Mouse (Mus musculus) gastrocnemius, postnatal 36 days (tissue): ENCODE results near the gene Alkbh2. TPM values are rescaled to one million over a fixed set of nuclear protein-coding genes. Genes with fewer than 3 reads are reported as not detected.

ENCODE experiments used
- DNase-seq, 2 experiments: peaks; one replicate each; pipeline ENCODE4 v3.0.0; 2022
- intact Hi-C: fragments of 180-260 bp; cut with DNase I; formaldehyde crosslinking; loops from one replicate; pipeline ENCODE4 v1.15.1; 2025
- total RNA-seq, 2 experiments: library from RNA; stranded (reverse); gene quantifications; 2 replicates each; pipeline ENCODE4 v1.2.3; 2021

Gene Alkbh2
- total RNA-seq, 2 experiments from 2014 or later = 0.59 to 0.69 TPM

GRCm38 (mm10) chr5:114113334-114113733 lies 14.7 kb downstream of the Alkbh2 start:
- no peak for DNase-seq
- intact Hi-C loops = no loop called here

- intact Hi-C loops = no loop called here
- DNase-seq = no peak
Measured at GRCm38 (mm10) chr5:114106391-114106935, 21.6 kb downstream of the Alkbh2 start.

GRCm38 (mm10) chr5:114102807-114103206 lies 25.2 kb downstream of the Alkbh2 start:
- DNase-seq = no peak
- intact Hi-C loops = no loop called here

GRCm38 (mm10) chr5:114101873-114102272 lies 26.1 kb downstream of the Alkbh2 start:
- DNase-seq = no peak
- intact Hi-C loops = no loop called here

DNA sequence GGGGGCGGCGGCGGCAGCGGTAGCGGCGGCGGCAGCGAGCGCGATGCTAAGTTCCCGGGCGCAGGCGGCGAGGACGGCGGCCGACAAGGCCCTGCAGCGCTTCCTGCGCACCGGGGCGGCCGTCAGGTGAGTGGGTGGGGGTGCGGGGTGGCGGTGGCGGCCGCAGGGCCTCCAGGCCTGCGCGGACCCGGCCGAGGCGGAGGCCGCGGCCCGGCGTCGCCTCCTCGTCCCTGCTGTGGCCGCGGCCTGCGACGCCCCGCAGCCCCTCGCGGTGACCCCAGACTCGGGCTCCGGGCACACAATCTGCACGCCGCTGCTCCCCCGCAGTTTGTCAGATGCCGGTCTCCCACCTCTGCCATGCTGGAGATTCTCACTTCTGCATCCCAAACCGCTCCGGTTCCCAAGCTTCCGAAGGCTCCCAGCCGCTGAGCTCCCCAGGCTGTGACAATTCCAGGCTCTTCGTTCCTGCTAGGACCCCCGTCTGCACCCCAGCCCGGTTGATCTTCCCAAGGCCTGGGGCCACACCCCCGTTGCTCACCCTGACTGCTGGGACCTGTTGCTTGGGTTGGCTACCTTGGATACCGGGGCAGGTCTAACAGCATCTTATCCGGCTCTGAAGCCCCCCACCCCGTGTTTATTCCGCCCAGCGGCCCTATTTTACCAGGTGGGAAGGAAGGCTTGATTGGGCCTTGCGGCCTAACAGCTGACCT lies 27.5 kb downstream of the Alkbh2 start:
- no peak for DNase-seq
- intact Hi-C loops = no loop called here

GRCm38 (mm10) chr5:114099709-114100389 lies 28.2 kb downstream of the Alkbh2 start:
- intact Hi-C loops = no loop called here
- peak; percentile 88 to 96 for DNase-seq

DNA sequence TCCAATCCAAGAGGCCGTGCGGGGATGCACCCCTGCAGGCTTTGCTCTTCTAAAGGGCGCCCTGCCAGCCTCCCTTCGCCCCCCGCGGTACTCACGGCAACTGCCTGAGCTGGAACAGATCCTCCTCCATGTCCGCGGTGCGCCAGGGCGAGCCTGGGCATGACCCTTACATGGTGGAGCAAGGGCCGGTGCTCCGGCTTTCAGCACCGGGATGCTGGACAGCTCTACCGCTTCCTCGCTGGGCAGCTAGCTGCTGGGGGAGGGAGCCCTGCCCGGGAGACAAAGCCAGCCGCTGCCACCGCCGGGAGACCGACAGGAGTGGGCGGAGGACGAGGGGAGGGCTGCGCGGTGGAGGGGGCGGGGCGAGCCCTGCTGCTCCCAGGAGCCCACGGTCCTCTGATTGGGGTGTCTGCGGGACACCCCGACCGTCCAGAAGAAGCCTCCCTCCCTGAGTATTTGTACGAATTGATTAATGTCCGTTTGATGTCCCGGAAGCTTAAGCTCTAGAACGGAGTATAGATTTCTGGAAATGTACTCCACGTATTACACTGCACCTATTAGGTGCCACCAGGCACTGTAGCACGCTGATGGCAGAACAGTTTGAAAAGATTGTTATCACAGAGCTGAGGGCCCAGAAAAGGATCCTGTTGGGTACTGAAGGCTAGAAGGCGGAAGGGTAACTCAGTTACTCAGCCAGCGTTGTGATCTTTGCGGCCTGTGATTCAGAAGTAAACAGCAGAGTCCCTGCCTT lies 36.8 kb downstream of the Alkbh2 start, which contains the start of gene Svop:
Gene Svop (minus strand): TSS at position 514 of the 751 bp plus-strand sequence.
- peak; percentile 39 to 56 for DNase-seq
- intact Hi-C loops = no loop called here

- intact Hi-C loops = no loop called here
- DNase-seq = no peak
Measured at GRCm38 (mm10) chr5:114090421-114091013, 37.5 kb downstream of the Alkbh2 start.

DNA sequence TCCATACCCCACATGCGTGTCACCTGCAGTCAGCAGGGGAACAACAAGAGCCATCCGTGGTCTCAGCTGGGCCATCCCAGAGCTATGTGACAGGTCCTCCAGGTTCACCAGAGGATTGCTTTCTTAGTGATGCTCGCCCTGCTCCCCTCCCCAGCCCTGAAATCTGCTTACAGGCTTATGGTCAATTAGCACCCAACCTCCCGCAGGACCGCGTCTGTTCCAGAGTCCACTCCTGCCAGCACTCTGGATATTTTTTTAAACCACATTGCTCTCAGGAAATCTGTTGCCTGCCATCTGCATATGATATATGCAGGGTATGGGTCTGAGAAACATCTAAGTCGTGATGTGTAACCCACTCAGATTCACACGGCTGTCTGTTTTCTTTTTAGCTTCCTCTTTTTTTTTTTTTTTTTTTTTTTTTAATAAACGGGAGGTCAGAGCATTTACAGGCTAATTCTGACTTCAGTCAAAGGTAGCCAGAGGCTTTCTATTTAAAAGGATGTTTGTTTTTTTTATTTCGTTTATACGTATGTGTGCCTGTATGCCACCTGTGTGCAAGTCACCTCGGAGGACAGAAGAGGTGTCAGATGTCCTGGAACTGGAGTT lies 40.0 kb downstream of the Alkbh2 start:
- intact Hi-C loops = no loop called here
- no peak for DNase-seq

GRCm38 (mm10) chr5:114085501-114085900 lies 42.5 kb downstream of the Alkbh2 start:
- intact Hi-C loops = no loop called here
- no peak for DNase-seq

GRCm38 (mm10) chr5:114077009-114077408 lies 51.0 kb downstream of the Alkbh2 start:
- intact Hi-C loops = no loop called here
- DNase-seq = no peak

Other genes starting within 250 kb of the Alkbh2 start
- 10 to 100 TPM; 10.6 to 14.4 TPM for gene Coro1c, start 219.5 kb downstream of the Alkbh2 start, total RNA-seq
- 1 to 10 TPM; 5.1 to 7.5 TPM for gene Ssh1, start 134.3 kb downstream of the Alkbh2 start, total RNA-seq
- gene Dao, start 124.5 kb downstream of the Alkbh2 start, total RNA-seq = not detected
- gene Usp30, start 62.8 kb downstream of the Alkbh2 start, total RNA-seq = 1 to 10 TPM; 7.3 to 9.2 TPM
- gene Svop, start 36.6 kb downstream of the Alkbh2 start, total RNA-seq = not detected
- 10 to 100 TPM in 1 of 2 experiments, 1 to 10 TPM in 1; 9.7 to 13.2 TPM for gene Ung, start 2.2 kb upstream of the Alkbh2 start, total RNA-seq
- gene Acacb, start 18.3 kb upstream of the Alkbh2 start, total RNA-seq = 100 to 1,000 TPM; 138 to 166 TPM
- gene Foxn4, start 145.6 kb upstream of the Alkbh2 start, total RNA-seq = not detected
- under 1 TPM in 1 of 2 experiments, not detected in 1; 0.35 TPM for gene Myo1h, start 160.9 kb upstream of the Alkbh2 start, total RNA-seq